Mouse (Mus musculus): ENCODE measurements at regions not wholly inside any gene's neighbourhood (a gene's known extent, or its start where the extent isn't known, plus 50 kb on each side); places are given as distances from the start of the nearest gene placed in this dataset.
"Not testable (repeated sequence)": the region's sequence is repeated elsewhere in the genome, so short reads cannot be mapped to it uniquely, and the experiment has no call there.

- Histone ChIP-seq H3K9ac (ENCODE audit: insufficient read depth, low read depth, low read length, poor library complexity, severe bottlenecking) (no peak overlapping the region), H3K9me3 (ENCODE audit: control insufficient read depth, insufficient read depth, low read depth, low read length) (no peaks in the 10 kb centered on the region), H3K27ac (ENCODE audit: insufficient read depth, low read depth, low read length, poor library complexity, severe bottlenecking) (no peak overlapping the region), H3K4me1 (ENCODE audit: control insufficient read depth in 2 of 2, insufficient read depth in 2 of 2, low read length in 2 of 2, poor library complexity in 1 of 2) (no peaks in the 10 kb centered on the region), H3K4me3 (ENCODE audit: insufficient read depth in 1 of 2, low read depth in 1 of 2, low read length in 2 of 2, poor library complexity in 1 of 2, severe bottlenecking in 1 of 2) (no peak overlapping the region), H3K36me3 (ENCODE audit: control insufficient read depth, insufficient read depth, low read length, poor library complexity, severe bottlenecking) (no peaks in the 10 kb centered on the region)
- in situ Hi-C loops (cut with MboI; ENCODE audit: low sequenced_read_pairs in 2 of 2, unreplicated experiment in 2 of 2) = no loop called here
- no peak for DNase-seq (ENCODE audit: low read depth, low spot score)
- no peak for TF ChIP-seq CHD2 (IDR thresholded peaks at IDR 0.05; ENCODE audit: low read depth, low read length)
- no peak for TF ChIP-seq HCFC1 (IDR thresholded peaks at IDR 0.05; ENCODE audit: borderline replicate concordance, insufficient read depth, low read length)
- no peak for TF ChIP-seq MAFK (IDR thresholded peaks at IDR 0.05; ENCODE audit: insufficient read depth, low read depth, low read length)
Measured at GRCm38 (mm10) chr15:27089155-27089554, 193.8 kb upstream of the Fbxl7 start.

- TF ChIP-seq HCFC1 (IDR thresholded peaks at IDR 0.05; ENCODE audit: borderline replicate concordance, insufficient read depth, low read length) = no peak
- TF ChIP-seq ZNF384 (IDR thresholded peaks at IDR 0.05; ENCODE audit: low read depth, low read length) = no peak
- no peak for TF ChIP-seq MAFK (IDR thresholded peaks at IDR 0.05; ENCODE audit: insufficient read depth, low read depth, low read length)
- no peak for TF ChIP-seq ZC3H11A (IDR thresholded peaks at IDR 0.05; ENCODE audit: borderline replicate concordance, low read depth, low read length)
- TF ChIP-seq CHD2 (IDR thresholded peaks at IDR 0.05; ENCODE audit: low read depth, low read length) = no peak
- H3K27ac ChIP-seq (ENCODE audit: insufficient read depth, low read depth, low read length, poor library complexity, severe bottlenecking) = no peak overlapping the region
- no peaks in the 10 kb centered on the region for H3K36me3 ChIP-seq (ENCODE audit: control insufficient read depth, insufficient read depth, low read length, poor library complexity, severe bottlenecking)
- no peak overlapping the region for H3K4me3 ChIP-seq (ENCODE audit: insufficient read depth in 1 of 2, low read depth in 1 of 2, low read length in 2 of 2, poor library complexity in 1 of 2, severe bottlenecking in 1 of 2)
- H3K9ac ChIP-seq (ENCODE audit: insufficient read depth, low read depth, low read length, poor library complexity, severe bottlenecking) = no peak overlapping the region
- no peaks in the 10 kb centered on the region for H3K9me3 ChIP-seq (ENCODE audit: control insufficient read depth, insufficient read depth, low read depth, low read length)
- in situ Hi-C loops (cut with MboI; ENCODE audit: low sequenced_read_pairs in 2 of 2, unreplicated experiment in 2 of 2) = no loop called here
- DNase-seq (ENCODE audit: low read depth, low spot score) = no peak
- no peaks in the 10 kb centered on the region for H3K4me1 ChIP-seq (ENCODE audit: control insufficient read depth in 2 of 2, insufficient read depth in 2 of 2, low read length in 2 of 2, poor library complexity in 1 of 2)
Measured at GRCm38 (mm10) chr15:27094102-27094501, 198.7 kb upstream of the Fbxl7 start.

GRCm38 (mm10) chr15:27095231-27095630, 199.9 kb upstream of the Fbxl7 start:
- TF ChIP-seq CHD2 (IDR thresholded peaks at IDR 0.05; ENCODE audit: low read depth, low read length) (no peak), ZC3H11A (IDR thresholded peaks at IDR 0.05; ENCODE audit: borderline replicate concordance, low read depth, low read length) (no peak), MAFK (IDR thresholded peaks at IDR 0.05; ENCODE audit: insufficient read depth, low read depth, low read length) (no peak), HCFC1 (IDR thresholded peaks at IDR 0.05; ENCODE audit: borderline replicate concordance, insufficient read depth, low read length) (no peak), ZNF384 (IDR thresholded peaks at IDR 0.05; ENCODE audit: low read depth, low read length) (no peak)
- Histone ChIP-seq H3K4me3 (ENCODE audit: insufficient read depth in 1 of 2, low read depth in 1 of 2, low read length in 2 of 2, poor library complexity in 1 of 2, severe bottlenecking in 1 of 2) (no peak overlapping the region), H3K36me3 (ENCODE audit: control insufficient read depth, insufficient read depth, low read length, poor library complexity, severe bottlenecking) (no peaks in the 10 kb centered on the region), H3K27ac (ENCODE audit: insufficient read depth, low read depth, low read length, poor library complexity, severe bottlenecking) (no peak overlapping the region), H3K9me3 (ENCODE audit: control insufficient read depth, insufficient read depth, low read depth, low read length) (no peaks in the 10 kb centered on the region), H3K9ac (ENCODE audit: insufficient read depth, low read depth, low read length, poor library complexity, severe bottlenecking) (no peak overlapping the region), H3K4me1 (ENCODE audit: control insufficient read depth in 2 of 2, insufficient read depth in 2 of 2, low read length in 2 of 2, poor library complexity in 1 of 2) (no peaks in the 10 kb centered on the region)
- in situ Hi-C loops (cut with MboI; ENCODE audit: low sequenced_read_pairs in 2 of 2, unreplicated experiment in 2 of 2) = no loop called here
- DNase-seq (ENCODE audit: low read depth, low spot score) = no peak

GRCm38 (mm10) chr15:27101610-27102009, 206.2 kb upstream of the Fbxl7 start:
- in situ Hi-C loops (cut with MboI; ENCODE audit: low sequenced_read_pairs in 2 of 2, unreplicated experiment in 2 of 2); H3K4me1 ChIP-seq (ENCODE audit: control insufficient read depth in 2 of 2, insufficient read depth in 2 of 2, low read length in 2 of 2, poor library complexity in 1 of 2); DNase-seq (ENCODE audit: low read depth, low spot score); H3K4me3 ChIP-seq (ENCODE audit: insufficient read depth in 1 of 2, low read depth in 1 of 2, low read length in 2 of 2, poor library complexity in 1 of 2, severe bottlenecking in 1 of 2); H3K27ac ChIP-seq (ENCODE audit: insufficient read depth, low read depth, low read length, poor library complexity, severe bottlenecking); H3K9me3 ChIP-seq (ENCODE audit: control insufficient read depth, insufficient read depth, low read depth, low read length); H3K9ac ChIP-seq (ENCODE audit: insufficient read depth, low read depth, low read length, poor library complexity, severe bottlenecking); H3K36me3 ChIP-seq (ENCODE audit: control insufficient read depth, insufficient read depth, low read length, poor library complexity, severe bottlenecking): not testable (repeated sequence)

- no peaks in the 10 kb centered on the region for H3K36me3 ChIP-seq (ENCODE audit: control insufficient read depth, insufficient read depth, low read length, poor library complexity, severe bottlenecking)
- H3K4me3 ChIP-seq (ENCODE audit: insufficient read depth in 1 of 2, low read depth in 1 of 2, low read length in 2 of 2, poor library complexity in 1 of 2, severe bottlenecking in 1 of 2) = no peak overlapping the region
- H3K9ac ChIP-seq (ENCODE audit: insufficient read depth, low read depth, low read length, poor library complexity, severe bottlenecking) = no peak overlapping the region
- no peak overlapping the region for H3K27ac ChIP-seq (ENCODE audit: insufficient read depth, low read depth, low read length, poor library complexity, severe bottlenecking)
- no peak for DNase-seq (ENCODE audit: low read depth, low spot score)
- TF ChIP-seq CHD2 (IDR thresholded peaks at IDR 0.05; ENCODE audit: low read depth, low read length) = no peak
- no peak for TF ChIP-seq MAFK (IDR thresholded peaks at IDR 0.05; ENCODE audit: insufficient read depth, low read depth, low read length)
- no peak for TF ChIP-seq HCFC1 (IDR thresholded peaks at IDR 0.05; ENCODE audit: borderline replicate concordance, insufficient read depth, low read length)
- no peak for TF ChIP-seq ZC3H11A (IDR thresholded peaks at IDR 0.05; ENCODE audit: borderline replicate concordance, low read depth, low read length)
- TF ChIP-seq ZNF384 (IDR thresholded peaks at IDR 0.05; ENCODE audit: low read depth, low read length) = no peak
- no peaks in the 10 kb centered on the region for H3K9me3 ChIP-seq (ENCODE audit: control insufficient read depth, insufficient read depth, low read depth, low read length)
- H3K4me1 ChIP-seq (ENCODE audit: control insufficient read depth in 2 of 2, insufficient read depth in 2 of 2, low read length in 2 of 2, poor library complexity in 1 of 2) = no peaks in the 10 kb centered on the region
- in situ Hi-C loops (cut with MboI; ENCODE audit: low sequenced_read_pairs in 2 of 2, unreplicated experiment in 2 of 2) = no loop called here
Measured at GRCm38 (mm10) chr15:27109130-27109529, 213.8 kb upstream of the Fbxl7 start.
